Mouse (Mus musculus): Measurements from ENCODE around the gene Efna4.

The Efna4 gene

GRCm38 (mm10) chr3:89300514-89300913, 37.3 kb downstream of the Efna4 start:
- DNase-seq = no peak

- DNase-seq = no peak
Measured at GRCm38 (mm10) chr3:89300071-89300470, 37.8 kb downstream of the Efna4 start.

DNA sequence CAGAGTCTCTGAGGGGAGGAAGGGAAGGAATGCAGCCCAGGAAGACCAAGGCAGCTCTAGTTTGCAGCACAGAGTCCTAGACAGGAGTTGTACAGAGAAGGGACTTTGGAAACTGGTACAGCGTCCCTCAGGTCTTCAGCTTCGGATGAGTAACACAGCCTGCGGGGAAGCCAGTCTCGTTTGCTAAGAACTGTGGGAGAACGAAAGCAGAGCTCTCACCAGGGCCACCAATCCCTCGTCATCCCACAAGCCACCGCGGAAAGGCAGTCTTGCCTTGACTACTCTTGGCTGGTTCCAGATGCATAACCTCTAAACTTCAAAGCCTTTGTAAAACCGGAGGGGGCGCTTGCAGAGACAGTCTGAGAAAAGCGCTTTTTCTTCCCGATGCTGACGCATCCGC, 38.3 kb downstream of the Efna4 start:
- no peak for DNase-seq

- no peak for DNase-seq
Measured at GRCm38 (mm10) chr3:89298908-89299307, 38.9 kb downstream of the Efna4 start.

- no peak for DNase-seq
Measured at GRCm38 (mm10) chr3:89296761-89297396, 40.9 kb downstream of the Efna4 start.

DNA sequence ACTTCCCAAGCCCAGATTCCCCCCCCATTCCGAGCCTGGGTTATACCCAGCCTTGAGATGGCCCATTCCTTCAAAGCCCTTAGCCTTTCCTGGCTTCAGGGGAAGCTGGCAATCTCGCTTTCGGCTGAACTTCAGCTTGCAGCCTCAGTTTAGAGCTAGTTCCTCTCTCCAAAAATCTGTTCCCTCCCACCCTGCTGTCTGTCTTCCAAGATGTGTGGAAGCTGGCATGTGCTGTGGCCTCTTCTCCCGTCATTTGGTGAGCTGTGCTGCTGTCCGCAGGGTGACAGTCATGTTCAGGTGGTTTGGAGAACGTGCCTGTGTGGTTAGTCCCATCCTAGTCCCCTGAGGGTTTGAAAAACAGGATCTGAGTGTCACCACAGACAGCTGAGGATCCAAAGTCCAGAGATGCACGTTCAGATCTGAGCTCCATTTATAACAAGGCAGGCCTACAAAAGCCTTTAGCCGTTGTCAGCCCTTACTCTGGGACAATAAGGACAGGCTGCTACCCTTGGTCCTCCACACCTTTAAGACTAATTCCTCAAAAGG, 42.1 kb downstream of the Efna4 start:
- no peak for DNase-seq

DNA sequence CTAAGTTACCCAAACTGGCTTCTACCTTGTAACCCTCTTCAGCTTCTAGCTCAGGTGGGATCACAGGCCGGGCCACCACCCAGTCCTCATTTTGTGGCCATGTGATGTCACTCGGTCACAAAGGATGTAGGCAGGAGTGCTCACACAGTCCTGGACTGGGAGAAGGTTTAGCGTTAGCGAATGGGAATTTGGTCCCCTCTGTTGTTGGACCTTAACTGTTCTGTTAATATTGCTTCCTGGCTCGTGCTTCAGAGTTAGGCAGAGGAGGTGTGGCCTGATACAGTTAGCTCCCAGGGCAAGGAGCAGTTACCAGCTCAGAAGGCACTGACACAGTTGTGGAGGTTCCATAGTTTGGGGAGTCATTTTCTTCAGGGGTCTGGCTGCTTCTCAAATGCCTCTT, 43.6 kb downstream of the Efna4 start:
- DNase-seq = no peak

DNA sequence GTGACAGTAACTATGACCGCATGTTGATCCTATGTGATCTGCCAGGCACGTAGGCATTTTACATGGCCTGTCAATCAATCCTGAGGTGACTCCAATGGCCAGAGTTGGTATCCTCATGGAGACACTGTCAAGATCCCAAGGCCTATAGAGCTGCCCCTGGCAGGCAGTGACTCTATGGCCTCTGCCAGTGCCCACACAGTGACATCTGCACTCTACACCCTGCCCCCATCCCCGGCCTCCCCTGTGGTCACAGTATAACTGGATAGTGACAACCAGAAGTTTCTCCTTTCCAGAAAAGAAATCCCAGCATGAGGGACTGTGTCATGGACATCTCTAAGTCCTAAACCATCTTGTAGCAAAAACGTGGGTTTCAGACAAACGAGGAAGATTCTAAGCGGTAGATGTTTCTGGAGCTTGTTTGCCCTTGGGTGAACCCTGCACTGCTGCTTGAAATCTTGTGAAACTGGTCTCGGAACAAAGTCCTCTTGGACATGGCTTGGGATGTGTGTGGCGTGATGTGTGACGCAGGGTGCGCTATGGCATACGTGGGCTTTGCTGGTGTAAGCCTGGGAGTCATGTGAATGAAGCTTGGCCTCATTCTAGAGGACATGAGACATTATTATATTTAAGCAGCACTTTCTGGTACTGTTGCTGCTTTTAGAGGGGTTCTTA, 44.4 kb downstream of the Efna4 start:
- DNase-seq = no peak

- DNase-seq = no peak
Measured at GRCm38 (mm10) chr3:89292303-89292702, 45.5 kb downstream of the Efna4 start.

DNA sequence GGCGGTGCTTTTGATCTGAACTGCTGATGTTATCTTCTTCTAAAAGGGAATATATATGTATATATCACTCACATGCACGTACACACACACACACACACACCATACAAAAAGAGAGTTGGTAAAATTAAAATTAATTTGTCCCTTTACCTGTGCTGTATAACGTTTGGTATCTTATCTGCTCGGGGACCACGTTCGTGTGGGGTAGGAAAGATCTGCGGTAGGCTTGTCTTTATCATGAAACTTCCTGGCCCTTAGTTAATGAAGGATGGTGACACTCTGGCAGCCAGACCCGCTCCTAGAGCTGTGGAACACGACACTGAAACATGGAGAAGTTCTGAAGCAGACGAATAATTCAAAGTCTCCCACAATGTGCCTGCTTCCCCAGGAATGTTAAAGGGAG, 46.0 kb downstream of the Efna4 start:
- DNase-seq = no peak

DNA sequence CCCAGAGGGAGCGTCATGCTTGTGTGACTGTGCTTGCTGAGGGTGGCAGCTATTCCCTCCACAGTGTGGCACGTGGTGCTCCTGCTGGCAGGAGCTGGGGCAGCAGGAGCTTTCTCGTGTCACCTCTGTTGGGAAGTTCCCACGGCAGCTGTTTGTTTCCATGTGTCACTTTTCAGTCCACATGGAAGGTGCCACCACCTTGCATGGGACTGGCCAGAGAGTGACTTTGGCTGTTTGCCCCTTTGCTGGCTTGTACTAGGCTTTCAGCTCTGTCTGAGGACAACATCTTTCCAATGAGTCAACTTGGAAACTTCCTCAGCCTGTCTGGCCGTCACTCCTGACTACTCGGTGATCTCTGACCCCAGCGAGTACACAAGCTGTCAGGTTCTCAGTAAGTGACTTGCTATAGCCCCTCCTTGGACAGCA, 49.3 kb downstream of the Efna4 start:
- no peak for DNase-seq

DNA sequence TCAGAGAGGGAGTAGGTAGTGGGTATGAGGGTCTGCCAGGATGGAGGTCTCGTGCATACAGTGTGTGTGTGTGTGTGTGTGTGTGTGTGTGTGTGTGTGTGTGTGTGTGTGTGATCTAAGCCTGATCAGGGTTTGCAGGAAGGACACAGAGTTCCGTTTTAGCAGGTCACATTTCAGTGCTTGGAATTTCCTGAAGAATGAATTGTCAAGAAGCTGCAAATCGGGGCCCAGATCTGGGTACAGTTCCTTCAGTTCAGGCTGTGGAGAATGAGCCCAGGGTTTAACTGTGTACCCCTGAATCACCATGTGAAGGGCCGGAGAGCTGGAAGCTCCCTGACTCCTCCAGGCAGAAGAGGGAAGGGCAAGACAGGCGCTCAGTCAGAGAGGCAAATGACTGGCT, 50.5 kb downstream of the Efna4 start:
- no peak for DNase-seq

DNA sequence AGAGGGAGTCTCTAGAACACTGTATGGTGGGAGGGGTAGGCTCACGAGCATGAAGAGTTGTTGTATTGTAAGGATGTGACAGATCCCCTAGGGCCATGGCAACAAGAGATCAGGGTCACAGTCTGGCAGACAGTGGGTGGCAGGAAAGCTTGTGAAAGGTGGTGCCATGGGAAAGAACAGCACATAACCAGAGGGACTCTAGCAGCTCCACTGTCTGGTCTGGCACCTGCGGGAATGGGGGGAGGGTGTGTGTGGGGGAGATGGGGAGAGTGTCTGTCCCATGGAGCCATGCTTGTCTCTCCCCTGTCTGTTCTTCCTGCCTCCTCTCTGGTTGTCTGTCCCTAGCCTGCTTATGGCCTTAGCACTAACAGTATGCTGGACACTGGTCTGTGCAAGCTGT, 52.3 kb downstream of the Efna4 start:
- DNase-seq = no peak

DNA sequence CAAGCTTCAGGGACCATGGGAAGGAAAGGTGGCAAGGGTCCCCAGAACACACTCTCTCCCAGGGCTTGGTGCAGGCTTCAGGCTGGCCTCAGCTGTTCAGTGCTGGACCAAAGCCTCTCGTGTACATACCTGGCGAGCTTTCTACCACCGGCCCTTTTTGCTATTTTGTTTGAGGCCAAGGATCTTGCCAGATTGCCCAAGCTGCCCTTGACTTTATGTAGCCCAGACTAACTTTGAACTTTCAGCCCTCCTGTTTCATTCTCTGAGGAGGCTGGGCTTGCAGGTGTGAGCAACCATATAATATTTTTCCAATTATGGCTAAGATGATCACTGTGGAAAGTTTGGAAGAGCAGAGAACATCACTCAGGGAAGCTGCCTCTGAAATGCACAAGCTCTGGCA, 53.6 kb downstream of the Efna4 start:
- DNase-seq = no peak
